Mouse (Mus musculus) brain, embryonic 14.5 days (tissue): ENCODE measurements around the gene Itga1.

ENCODE experiments used
- CTCF ChIP-seq: fragments of 200-500 bp; IDR thresholded peaks from 2 replicates; pipeline ENCODE4 v1.5.1; 2012; ENCODE audit warnings: inconsistent platforms, mild to moderate bottlenecking, moderate library complexity, borderline replicate concordance; ENCODE audit not compliant: insufficient read depth, insufficient read length; ENCODE audit errors: extremely low read depth
- POLR2A ChIP-seq: fragments of 200-500 bp; IDR thresholded peaks from 2 replicates; pipeline ENCODE4 v1.6.1; 2012; ENCODE audit warnings: mild to moderate bottlenecking, inconsistent platforms, borderline replicate concordance; ENCODE audit not compliant: poor library complexity, insufficient read depth, insufficient read length, severe bottlenecking; ENCODE audit errors: extremely low read depth

- TF ChIP-seq CTCF, result no peak
- TF ChIP-seq POLR2A, result no peak
These were observed 10.8 kb downstream of the Itga1 start for GRCm38 (mm10) chr13:115090977-115091445.
